Mouse (Mus musculus) hindbrain, postnatal 0 days (tissue): ENCODE data around the gene Rasgef1c. TPM values are rescaled to one million over a fixed set of nuclear protein-coding genes. Genes with fewer than 3 reads are reported as not detected.

Experiments
- ATAC-seq: fragments of 200-750 bp; cut with Nextera tagmentation; 2 replicates; pipeline ENCODE4 v1.8.0; 2017; ENCODE audit warnings: mild to moderate bottlenecking, moderate TSS enrichment, moderate library complexity
- DNase-seq: peaks from one replicate; pipeline ENCODE4 v3.0.0-alpha.2; 2015; ENCODE audit warnings: low spot score
- H3K27ac ChIP-seq: fragments of 300-500 bp; sonication (generic); 2 replicates; pipeline ENCODE4 v1.5.1; 2014; ENCODE audit warnings: mild to moderate bottlenecking
- H3K27me3 ChIP-seq: fragments of 300-500 bp; sonication (generic); 2 replicates; pipeline ENCODE4 v1.6.1; 2014; ENCODE audit warnings: low read length, mixed read lengths; ENCODE audit not compliant: insufficient read depth
- H3K36me3 ChIP-seq: fragments of 300-500 bp; sonication (generic); 2 replicates; pipeline ENCODE4 v1.6.1; 2014; ENCODE audit warnings: low read length, mixed read lengths; ENCODE audit not compliant: insufficient read depth
- H3K4me1 ChIP-seq: fragments of 300-500 bp; sonication (generic); 2 replicates; pipeline ENCODE4 v1.6.1; 2014; ENCODE audit warnings: antibody characterized with exemption, low read length, mixed read lengths; ENCODE audit not compliant: insufficient read depth
- H3K4me2 ChIP-seq: fragments of 300-500 bp; sonication (generic); 2 replicates; pipeline ENCODE4 v1.6.1; 2014; ENCODE audit warnings: low read depth, mild to moderate bottlenecking, low read length, moderate library complexity, mixed read lengths
- H3K4me3 ChIP-seq: fragments of 300-500 bp; sonication (generic); 2 replicates; pipeline ENCODE4 v1.5.1; 2014; ENCODE audit warnings: low read length
- H3K9ac ChIP-seq: fragments of 300-500 bp; sonication (generic); replicated peaks from 2 replicates; pipeline ENCODE4 v1.6.1; 2014; ENCODE audit warnings: mild to moderate bottlenecking, low read length, moderate library complexity, mixed read lengths
- H3K9me3 ChIP-seq: fragments of 300-500 bp; sonication (generic); 2 replicates; pipeline ENCODE4 v1.6.1; 2016; ENCODE audit warnings: low read length, mixed read lengths
- CTCF ChIP-seq: IDR thresholded peaks from 2 replicates; pipeline ENCODE4 v1.5.1; 2016; ENCODE audit warnings: antibody characterized with exemption, control low read depth, low read depth
- WGBS: fragments of 180-500 bp; shearing (Covaris S2); extraction: QIAGEN DNeasy Blood & Tissue Kit; methylation state at CpG from one replicate; pipeline ENCODE4 v1.1.7; 2014; 5-methylcytosine and 5-hydroxymethylcytosine counted together
- polyA plus RNA-seq: library from polyadenylated mRNA; unstranded; fragments of >200 nt; fragmentation: Nextera tagmentation; extraction: Ambion mirVana; gene quantifications from 2 replicates; pipeline ENCODE4 v1.2.1, GENCODE M21; 2015
- total RNA-seq: library from RNA; depleted of rRNA; stranded (reverse); fragments of >200 nt; gene quantifications from 2 replicates; pipeline ENCODE4 v1.2.3, GENCODE M21; 2014

Gene Rasgef1c
- total and polyA plus RNA-seq, 2 experiments from 2014 or later: 44.9 to 50.2 TPM

GRCm38 (mm10) chr11:49981321-49981963, 79.8 kb downstream of the Rasgef1c start:
- no peaks in the 10 kb centered on the region for H3K9me3 ChIP-seq
- WGBS: 77% methylated on average over 7 of the region's 7 CpGs

DNA sequence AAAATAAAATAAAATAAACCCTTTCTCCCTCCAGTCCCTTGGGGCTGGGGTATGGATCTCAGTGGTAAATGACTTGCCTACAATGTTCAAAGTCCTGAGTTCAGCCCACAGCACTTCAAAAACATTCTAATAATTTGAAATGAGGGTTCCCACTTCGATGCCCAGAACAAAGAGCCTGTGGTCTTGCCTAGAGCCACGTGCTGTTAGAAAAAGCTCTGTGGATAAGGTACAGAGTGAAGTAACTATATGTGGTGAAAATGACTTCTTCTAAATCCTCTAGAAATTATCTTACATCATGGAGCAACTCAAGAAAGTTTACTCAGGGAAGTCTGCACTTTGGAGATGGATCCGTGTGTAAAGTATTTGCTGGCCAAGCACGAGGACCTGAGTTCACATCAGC, 80.5 kb downstream of the Rasgef1c start:
- 83% methylated on average over 4 of the region's 4 CpGs for WGBS
- no peak for DNase-seq
- H3K27ac ChIP-seq: no peak overlapping the region
- no peaks in the 10 kb centered on the region for H3K9me3 ChIP-seq
- H3K4me1 ChIP-seq: no peaks in the 10 kb centered on the region
- no peak overlapping the region for H3K4me3 ChIP-seq
- no peak for TF ChIP-seq CTCF
- H3K27me3 ChIP-seq: no peaks in the 10 kb centered on the region
- no peak overlapping the region for H3K9ac ChIP-seq
- ATAC-seq: no peak
- H3K4me2 ChIP-seq: no peak overlapping the region
- 0 out of 2 replicates have a peak, but pooled peaks cover 7% of the 10 kb centered on the region for H3K36me3 ChIP-seq

More at GRCm38 (mm10) chr11:49981321-49981963, 79.8 kb downstream of the Rasgef1c start:
- Histone ChIP-seq H3K36me3 (0 out of 2 replicates have a peak, but pooled peaks cover 7% of the 10 kb centered on the region), H3K4me1 (no peaks in the 10 kb centered on the region), H3K4me2 (no peak overlapping the region), H3K4me3 (no peak overlapping the region), H3K9ac (no peak overlapping the region), H3K27ac (no peak overlapping the region), H3K27me3 (no peaks in the 10 kb centered on the region)
- DNase-seq: no peak
- TF ChIP-seq CTCF: no peak
- no peak for ATAC-seq

DNA sequence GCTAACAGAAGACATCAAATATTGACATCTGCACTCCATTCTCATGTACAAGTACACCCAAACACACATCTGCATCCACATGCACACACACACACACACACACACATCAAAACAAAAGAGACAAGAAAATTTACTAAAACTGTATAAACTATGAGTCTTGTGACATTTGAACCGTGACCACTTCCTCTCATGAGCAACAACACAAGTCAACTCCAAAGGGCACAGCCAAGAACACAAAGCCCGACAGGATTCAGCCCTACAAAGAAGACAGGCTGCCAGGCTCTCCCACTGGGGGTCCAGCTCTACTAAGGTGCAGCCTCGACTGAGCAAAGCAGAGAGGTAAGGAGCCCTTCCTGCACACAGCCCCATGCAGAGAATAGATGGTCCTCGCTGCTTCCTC, 81.2 kb downstream of the Rasgef1c start:
- Histone ChIP-seq H3K27me3 (no peaks in the 10 kb centered on the region), H3K9me3 (no peaks in the 10 kb centered on the region), H3K4me3 (no peak overlapping the region), H3K9ac (no peak overlapping the region), H3K4me2 (no peak overlapping the region), H3K4me1 (no peaks in the 10 kb centered on the region), H3K36me3 (0 out of 2 replicates have a peak, but pooled peaks cover 7% of the 10 kb centered on the region), H3K27ac (no peak overlapping the region)
- TF ChIP-seq CTCF: no peak
- no peak for DNase-seq
- no peak for ATAC-seq
- 48% methylated on average over 4 of the region's 4 CpGs for WGBS

DNA sequence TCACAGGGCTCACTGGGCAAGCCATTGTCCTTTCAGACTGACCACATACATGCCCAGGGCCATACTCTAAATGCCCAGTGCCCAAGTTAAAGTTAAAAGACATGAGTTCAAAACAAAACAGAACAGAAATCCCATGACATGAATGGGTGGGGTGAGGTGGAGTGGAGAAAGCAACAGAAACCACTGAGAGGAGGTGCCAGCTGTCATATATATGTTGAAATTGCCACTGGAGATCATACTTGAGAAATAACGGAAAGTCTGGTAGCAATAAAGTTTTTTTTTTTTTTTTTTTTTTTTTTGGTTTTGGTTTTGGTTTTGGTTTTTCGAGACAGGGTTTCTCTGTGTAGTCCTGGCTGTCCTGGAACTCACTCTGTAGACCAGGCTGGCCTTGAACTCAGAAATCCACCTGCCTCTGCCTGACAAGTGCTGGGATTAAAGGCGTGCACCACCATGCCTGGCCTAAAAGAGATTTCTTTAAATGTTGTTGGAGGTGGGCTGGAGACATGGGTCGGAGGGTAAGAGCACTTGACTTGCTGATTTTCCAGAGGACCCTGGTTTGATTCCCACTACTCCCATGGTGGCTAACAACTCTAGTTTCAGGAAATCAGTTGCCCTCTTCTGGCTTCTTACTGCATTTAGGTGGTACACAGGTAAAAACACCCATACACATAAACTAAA, 82.4 kb downstream of the Rasgef1c start:
- H3K9me3 ChIP-seq: no peaks in the 10 kb centered on the region
- WGBS: 84% methylated on average over 4 of the region's 4 CpGs
- no peak for ATAC-seq
- H3K4me2 ChIP-seq: no peak overlapping the region
- no peak overlapping the region for H3K9ac ChIP-seq
- no peak overlapping the region for H3K4me3 ChIP-seq
- no peaks in the 10 kb centered on the region for H3K27me3 ChIP-seq
- no peak for TF ChIP-seq CTCF
- H3K36me3 ChIP-seq: 0 out of 2 replicates have a peak, but pooled peaks cover 7% of the 10 kb centered on the region
- DNase-seq: no peak
- H3K4me1 ChIP-seq: no peaks in the 10 kb centered on the region
- H3K27ac ChIP-seq: no peak overlapping the region

GRCm38 (mm10) chr11:49985009-49985408, 83.4 kb downstream of the Rasgef1c start:
- H3K9me3 ChIP-seq: no peaks in the 10 kb centered on the region
- WGBS: 77% methylated on average over 4 of the region's 4 CpGs
- no peak overlapping the region for H3K4me3 ChIP-seq
- TF ChIP-seq CTCF: no peak
- H3K4me2 ChIP-seq: no peak overlapping the region
- no peaks in the 10 kb centered on the region for H3K4me1 ChIP-seq
- no peaks in the 10 kb centered on the region for H3K27me3 ChIP-seq
- H3K9ac ChIP-seq: no peak overlapping the region
- H3K27ac ChIP-seq: no peak overlapping the region
- no peak for DNase-seq
- ATAC-seq: no peak
- H3K36me3 ChIP-seq: no peaks in the 10 kb centered on the region

GRCm38 (mm10) chr11:49986277-49987036, 84.8 kb downstream of the Rasgef1c start:
- no peaks in the 10 kb centered on the region for H3K4me1 ChIP-seq
- H3K4me2 ChIP-seq: no peak overlapping the region
- H3K27ac ChIP-seq: no peak overlapping the region
- DNase-seq: peak; percentile 78
- ATAC-seq: peak; percentile 74
- no peak overlapping the region for H3K4me3 ChIP-seq
- no peaks in the 10 kb centered on the region for H3K9me3 ChIP-seq
- 24% methylated on average over 10 of the region's 10 CpGs for WGBS
- no peaks in the 10 kb centered on the region for H3K36me3 ChIP-seq
- TF ChIP-seq CTCF: peak; percentile 93
- H3K27me3 ChIP-seq: no peaks in the 10 kb centered on the region
- H3K9ac ChIP-seq: no peak overlapping the region
